Mouse (Mus musculus) heart, postnatal 0 days (tissue): ENCODE results near the gene CN725425. TPM values are rescaled to one million over a fixed set of nuclear protein-coding genes. Genes with fewer than 3 reads are reported as not detected.
A peak's percentile ranks its signal among the peaks of the same experiment; 100 is the strongest.

ENCODE experiments used
- ATAC-seq: fragments of 200-750 bp; cut with Nextera tagmentation; 2 replicates; pipeline ENCODE4 v1.8.0; 2017; ENCODE audit warnings: low read depth, moderate number of reproducible peaks, moderate library complexity; ENCODE audit not compliant: insufficient read depth
- DNase-seq: peaks from one replicate; pipeline ENCODE4 v3.0.0-alpha.2; 2016; ENCODE audit warnings: low spot score
- H3K27ac ChIP-seq: fragments of 300-500 bp; sonication (generic); 2 replicates; pipeline ENCODE4 v1.5.1; 2014; ENCODE audit warnings: low read depth, mild to moderate bottlenecking
- H3K27me3 ChIP-seq: fragments of 300-500 bp; sonication (generic); 2 replicates; pipeline ENCODE4 v1.6.1; 2014; ENCODE audit warnings: low read length, mixed read lengths; ENCODE audit not compliant: control insufficient read depth, insufficient read depth
- H3K36me3 ChIP-seq: fragments of 300-500 bp; sonication (generic); replicated peaks from 2 replicates; pipeline ENCODE4 v1.6.1; 2014; ENCODE audit warnings: low read length, mixed read lengths; ENCODE audit not compliant: control insufficient read depth, insufficient read depth
- H3K4me1 ChIP-seq: fragments of 300-500 bp; sonication (generic); 2 replicates; pipeline ENCODE4 v1.6.1; 2014; ENCODE audit warnings: antibody characterized with exemption; ENCODE audit not compliant: control insufficient read depth, insufficient read depth
- H3K4me2 ChIP-seq: fragments of 300-500 bp; sonication (generic); 2 replicates; pipeline ENCODE4 v1.6.1; 2014; ENCODE audit warnings: low read depth, mild to moderate bottlenecking, low read length, moderate library complexity
- H3K4me3 ChIP-seq: fragments of 300-500 bp; sonication (generic); 2 replicates; pipeline ENCODE4 v1.5.1; 2014; ENCODE audit warnings: low read depth, low read length
- H3K9ac ChIP-seq: fragments of 300-500 bp; sonication (generic); replicated peaks from 2 replicates; pipeline ENCODE4 v1.6.1; 2014; ENCODE audit warnings: low read depth, low read length, mixed read lengths
- H3K9me3 ChIP-seq: fragments of 300-500 bp; sonication (generic); replicated peaks from 2 replicates; pipeline ENCODE4 v1.6.1; 2016; ENCODE audit warnings: low read length; ENCODE audit not compliant: control insufficient read depth
- CTCF ChIP-seq: IDR thresholded peaks from 2 replicates; pipeline ENCODE4 v1.5.1; 2016; ENCODE audit warnings: antibody characterized with exemption, control low read depth, low read depth
- EP300 ChIP-seq: IDR thresholded peaks from 2 replicates; pipeline ENCODE4 v1.6.1; 2016; ENCODE audit warnings: antibody characterized with exemption, low read depth
- WGBS: fragments of 180-500 bp; shearing (Covaris S2); extraction: QIAGEN DNeasy Blood & Tissue Kit; methylation state at CpG from one replicate; pipeline ENCODE4 v1.1.7; 2014; 5-methylcytosine and 5-hydroxymethylcytosine counted together
- polyA plus RNA-seq: library from polyadenylated mRNA; unstranded; fragments of >200 nt; fragmentation: Nextera tagmentation; extraction: Ambion mirVana; gene quantifications from 2 replicates; pipeline ENCODE4 v1.2.1, GENCODE M21; 2015
- total RNA-seq: library from RNA; depleted of rRNA; stranded (reverse); fragments of >200 nt; gene quantifications from 2 replicates; pipeline ENCODE4 v1.2.3, GENCODE M21; 2014; ENCODE audit warnings: low replicate concordance; rRNA removed

The CN725425 gene
- total RNA-seq (not detected in 2 replicates), polyA plus RNA-seq (not detected in 2 replicates)

DNA sequence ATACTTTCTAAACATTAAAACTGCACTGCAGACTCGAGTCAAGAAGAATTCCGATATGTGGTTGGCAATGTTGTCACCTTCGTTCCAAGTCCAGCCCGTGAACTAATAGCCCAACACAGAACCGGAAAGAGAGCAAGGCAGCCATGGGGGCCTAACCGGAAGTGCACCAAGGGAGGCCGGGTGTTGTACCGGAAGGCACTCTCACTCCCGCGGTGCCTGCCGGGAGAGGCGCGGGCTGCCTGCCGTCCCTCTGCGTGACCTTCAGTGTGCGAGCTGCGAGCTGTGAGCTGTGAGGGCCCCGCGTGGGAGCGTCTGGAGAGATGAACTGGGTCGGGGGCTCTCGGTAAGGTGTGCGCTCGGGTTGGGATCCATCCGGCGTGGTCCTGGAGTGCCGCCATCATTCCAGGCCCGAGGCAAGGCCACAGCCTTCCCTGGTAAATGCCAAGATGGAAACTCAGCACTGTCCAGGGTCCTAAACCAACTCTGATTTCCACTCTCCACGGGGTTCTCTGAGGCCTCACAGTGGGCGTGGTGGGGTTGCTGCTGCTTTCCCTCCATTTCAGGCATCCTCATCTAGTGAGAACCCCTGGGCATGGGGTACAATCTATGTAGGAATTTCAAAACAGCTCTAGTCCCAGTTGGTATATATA is at the start of gene CN725425:
Gene CN725425 (plus strand): TSS at position 239 of the 650 bp plus-strand sequence.
- Histone ChIP-seq H3K9me3 (no peaks in the 10 kb centered on the region), H3K4me1 (no peaks in the 10 kb centered on the region), H3K4me3 (no peak within 1 kb of the TSS), H3K36me3 (no peaks in the 10 kb centered on the region), H3K27ac (no peak within 1 kb of the TSS), H3K4me2 (no peak within 1 kb of the TSS), H3K9ac (no peak within 1 kb of the TSS), H3K27me3 (no peaks in the 10 kb centered on the region)
- DNase-seq (no peak), ATAC-seq (no peak)
- TF ChIP-seq CTCF = no peak
- no peak for TF ChIP-seq EP300
- WGBS = 86% methylated on average over 30 of the region's 30 CpGs

- no peaks in the 10 kb centered on the region for H3K36me3 ChIP-seq
- H3K27me3 ChIP-seq = no peaks in the 10 kb centered on the region
- no peak overlapping the region for H3K4me3 ChIP-seq
- no peak for DNase-seq
- ATAC-seq = no peak
- no peak overlapping the region for H3K9ac ChIP-seq
- no peak overlapping the region for H3K4me2 ChIP-seq
- no peak overlapping the region for H3K27ac ChIP-seq
- H3K9me3 ChIP-seq = peaks cover 7% of the 10 kb centered on the region; the same call in 1 of the 2 replicates
- 48% methylated on average over 1 of the region's 1 CpGs for WGBS
- TF ChIP-seq EP300 (no peak), CTCF (no peak)
- no peaks in the 10 kb centered on the region for H3K4me1 ChIP-seq
These were observed 46.7 kb upstream of the CN725425 start for GRCm38 (mm10) chr15:91152592-91152991.

DNA sequence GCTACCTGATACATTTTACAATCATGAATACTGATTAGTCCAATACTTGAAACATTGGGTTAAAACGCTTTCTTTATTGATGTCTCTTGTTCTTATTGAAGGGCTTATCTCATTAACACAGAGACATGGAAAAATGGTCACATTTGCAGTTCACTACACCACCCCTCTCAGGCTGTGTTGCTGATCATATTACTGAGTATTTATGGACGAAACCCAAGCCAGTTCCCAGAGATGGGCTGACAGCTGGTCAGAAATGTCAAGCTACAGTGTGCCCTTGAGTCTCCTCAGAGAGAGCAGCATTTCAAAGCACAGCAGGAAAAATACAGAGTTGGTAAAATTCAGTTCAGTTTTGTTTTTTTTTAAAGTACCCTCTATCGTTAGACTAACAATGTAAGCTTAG is 46.0 kb upstream of the CN725425 start:
- Histone ChIP-seq H3K27ac (no peak overlapping the region), H3K9ac (no peak overlapping the region), H3K4me3 (no peak overlapping the region), H3K27me3 (no peaks in the 10 kb centered on the region), H3K36me3 (no peaks in the 10 kb centered on the region), H3K4me1 (no peaks in the 10 kb centered on the region), H3K9me3 (peaks cover 7% of the 10 kb centered on the region; the same call in 1 of the 2 replicates), H3K4me2 (no peak overlapping the region)
- no peak for ATAC-seq
- no peak for DNase-seq
- WGBS = 65% methylated on average over 3 of the region's 3 CpGs
- TF ChIP-seq EP300 = no peak

GRCm38 (mm10) chr15:91161153-91161552 is 38.1 kb upstream of the CN725425 start:
- DNase-seq (no peak), ATAC-seq (no peak)
- TF ChIP-seq CTCF (no peak), EP300 (no peak)
- Histone ChIP-seq H3K9ac (no peak overlapping the region), H3K27me3 (no peaks in the 10 kb centered on the region), H3K27ac (no peak overlapping the region), H3K4me2 (no peak overlapping the region), H3K4me1 (no peaks in the 10 kb centered on the region), H3K9me3 (0 out of 2 replicates have a peak, but pooled peaks cover under 1% of the 10 kb centered on the region), H3K4me3 (no peak overlapping the region), H3K36me3 (no peaks in the 10 kb centered on the region)
- WGBS = 74% methylated on average over 5 of the region's 5 CpGs

DNA sequence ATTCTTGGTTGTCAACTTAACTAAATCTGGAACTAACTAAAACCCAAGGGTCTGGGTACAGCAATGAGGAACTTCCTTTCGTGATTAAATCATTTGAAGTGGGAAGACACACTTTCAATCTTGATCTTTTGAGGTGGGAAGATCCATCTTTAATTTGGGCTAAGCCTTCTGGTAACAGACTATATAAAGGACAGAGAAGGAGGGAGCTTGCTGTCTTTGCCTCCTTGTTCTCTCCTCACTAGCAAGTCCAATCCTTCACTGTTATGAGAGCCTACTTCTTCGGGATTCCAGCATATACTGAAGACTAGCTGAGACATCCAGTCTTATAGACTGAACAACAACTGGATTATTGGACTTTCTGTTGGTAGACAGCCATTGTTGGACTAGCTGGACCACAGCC is 35.8 kb upstream of the CN725425 start:
- no peaks in the 10 kb centered on the region for H3K4me1 ChIP-seq
- no peaks in the 10 kb centered on the region for H3K9me3 ChIP-seq
- no peaks in the 10 kb centered on the region for H3K27me3 ChIP-seq
- WGBS = 73% methylated on average over 2 of the region's 2 CpGs
- DNase-seq (no peak), ATAC-seq (no peak)
- H3K36me3 ChIP-seq = no peaks in the 10 kb centered on the region
- no peak overlapping the region for H3K27ac ChIP-seq
- no peak overlapping the region for H3K4me3 ChIP-seq
- TF ChIP-seq CTCF (no peak), EP300 (no peak)
- H3K9ac ChIP-seq = no peak overlapping the region
- H3K4me2 ChIP-seq = no peak overlapping the region

DNA sequence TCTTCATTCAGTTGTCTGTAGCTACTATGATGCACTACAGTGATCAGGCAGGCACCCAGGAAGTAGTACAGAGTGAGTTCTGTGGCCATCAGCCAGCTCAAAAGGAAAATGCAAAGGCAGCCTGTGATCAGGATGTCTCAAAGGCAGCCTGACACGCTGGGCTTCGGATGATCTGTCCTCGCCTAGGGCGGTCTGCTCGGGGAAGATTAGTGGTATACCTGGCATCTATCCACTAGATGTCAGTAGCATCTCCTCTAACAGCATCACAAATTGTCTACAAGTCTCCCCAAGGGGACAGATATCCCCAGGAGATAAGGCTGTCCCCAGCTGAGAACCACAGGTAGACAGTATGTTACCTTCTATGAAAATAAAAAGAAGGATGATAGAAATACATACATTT is 34.3 kb upstream of the CN725425 start:
- no peaks in the 10 kb centered on the region for H3K27me3 ChIP-seq
- H3K4me3 ChIP-seq = no peak overlapping the region
- WGBS = 6% methylated on average over 5 of the region's 5 CpGs
- no peak overlapping the region for H3K4me2 ChIP-seq
- no peaks in the 10 kb centered on the region for H3K9me3 ChIP-seq
- DNase-seq = no peak
- TF ChIP-seq CTCF = peak; percentile 45
- TF ChIP-seq EP300 = no peak
- no peak overlapping the region for H3K9ac ChIP-seq
- no peaks in the 10 kb centered on the region for H3K36me3 ChIP-seq
- no peak overlapping the region for H3K27ac ChIP-seq
- no peak for ATAC-seq
- H3K4me1 ChIP-seq = no peaks in the 10 kb centered on the region
